Mouse (Mus musculus) kidney, adult 2 months (tissue): ENCODE results near the gene Mrpl55. TPM values are rescaled to one million over a fixed set of nuclear protein-coding genes. Genes with fewer than 3 reads are reported as not detected.
A peak's percentile ranks its signal among the peaks of the same experiment; 100 is the strongest.
"Not testable (repeated sequence)": the region's sequence is repeated elsewhere in the genome, so short reads cannot be mapped to it uniquely, and the experiment has no call there.

ENCODE experiments used
- DNase-seq: peaks from one replicate; pipeline ENCODE4 v3.0.0; 2021
- H3K27ac ChIP-seq: fragments of 200-500 bp; 2 replicates; pipeline ENCODE4 v1.5.1; 2012; ENCODE audit warnings: low read depth, low read length, control low read depth, inconsistent platforms; ENCODE audit not compliant: insufficient read depth
- H3K27me3 ChIP-seq: fragments of 200-500 bp; replicated peaks from 2 replicates; pipeline ENCODE4 v1.6.1; 2012; ENCODE audit warnings: mild to moderate bottlenecking, moderate library complexity, low read length, inconsistent platforms; ENCODE audit not compliant: control insufficient read depth, insufficient read depth
- H3K36me3 ChIP-seq: fragments of 200-500 bp; 2 replicates; pipeline ENCODE4 v1.6.1; 2012; ENCODE audit warnings: mild to moderate bottlenecking, moderate library complexity, low read length, inconsistent platforms; ENCODE audit not compliant: control insufficient read depth, insufficient read depth
- H3K4me1 ChIP-seq: fragments of 200-500 bp; 2 replicates; pipeline ENCODE4 v1.6.1; 2011; ENCODE audit warnings: low read length; ENCODE audit not compliant: control insufficient read depth, insufficient read depth
- H3K4me3 ChIP-seq: fragments of 200-500 bp; 2 replicates; pipeline ENCODE4 v1.5.1; 2011; ENCODE audit warnings: mild to moderate bottlenecking, low read depth, low read length, control low read depth; ENCODE audit not compliant: insufficient read depth
- CTCF ChIP-seq: fragments of 200-500 bp; conservative IDR thresholded peaks from 2 replicates; pipeline ENCODE4 v1.5.1; 2011; ENCODE audit warnings: low read depth, mild to moderate bottlenecking, control low read depth, low read length, moderate library complexity, mixed read lengths; ENCODE audit not compliant: insufficient read depth, insufficient read length
- POLR2A ChIP-seq: fragments of 200-500 bp; IDR thresholded peaks from one replicate; pipeline ENCODE4 v1.6.1; 2011; ENCODE audit warnings: low read depth, low read length, control low read depth
- WGBS: fragments of 180-500 bp; shearing (Covaris S2); methylation state at CpG from one replicate; pipeline ENCODE4 v1.1.7; 2018; 5-methylcytosine and 5-hydroxymethylcytosine counted together
- polyA plus RNA-seq: library from polyadenylated mRNA; depleted of rRNA; stranded (reverse); fragments of >200 nt; gene quantifications from 2 replicates; pipeline ENCODE4 v1.2.3, GENCODE M21; 2012

Mrpl55 gene
- polyA plus RNA-seq, 1 experiment: 58.2 TPM

DNA sequence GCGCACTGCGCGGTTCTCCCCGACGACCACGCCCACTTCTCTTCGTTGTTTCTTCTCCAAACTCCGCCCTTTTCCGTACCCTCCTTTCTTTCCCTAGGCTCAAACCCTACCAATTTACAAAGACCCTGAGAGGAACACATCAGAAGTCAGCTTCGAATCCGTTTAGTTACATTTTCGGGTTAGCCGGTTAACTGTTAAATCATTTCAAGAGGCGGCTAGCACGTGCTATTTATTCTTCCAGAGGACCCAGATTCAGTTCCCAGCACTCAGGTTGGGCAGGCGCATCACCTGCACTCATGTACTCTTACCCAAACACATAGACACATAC lies 10.3 kb upstream of the Mrpl55 start, which contains the start of gene Guk1:
TSS of gene Guk1 (minus strand) at position 154 of the 328 bp plus-strand sequence.
- 5% methylated on average over 16 of the region's 16 CpGs for WGBS
- TF ChIP-seq CTCF (no peak), POLR2A (no peak)

DNA sequence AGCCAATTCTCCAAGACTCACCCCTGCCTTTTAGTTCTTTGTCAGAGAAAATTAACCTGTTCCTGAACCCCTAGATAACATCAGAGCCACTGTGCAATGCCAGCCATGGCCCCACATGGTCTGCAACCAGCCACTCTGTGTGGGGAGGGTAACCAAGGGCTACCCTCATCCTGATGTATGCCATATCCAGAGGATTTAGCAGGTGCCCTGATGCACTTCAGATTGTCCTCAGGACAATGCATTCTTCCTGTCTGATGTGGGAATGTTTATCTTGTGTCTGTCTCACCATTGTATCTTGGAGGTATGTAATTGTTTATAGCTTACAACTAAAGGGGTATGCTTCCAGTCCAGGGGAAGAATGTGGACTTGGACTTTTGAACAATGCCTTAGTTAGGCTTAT lies 6.1 kb upstream of the Mrpl55 start:
- no peak for DNase-seq
- Histone ChIP-seq H3K4me1 (no peaks in the 10 kb centered on the region), H3K27ac (no peak overlapping the region), H3K36me3 (no peaks in the 10 kb centered on the region), H3K4me3 (no peak overlapping the region), H3K27me3 (no peaks in the 10 kb centered on the region)
- no peak for TF ChIP-seq POLR2A
- no peak for TF ChIP-seq CTCF

More for the DNA sequence above, 10.3 kb upstream of the Mrpl55 start, which contains the start of gene Guk1:
- no peak for DNase-seq
- Histone ChIP-seq H3K27me3 (no peaks in the 10 kb centered on the region), H3K27ac (peak within 1 kb of the TSS; percentile 82), H3K4me3 (peak within 1 kb of the TSS; percentile 76), H3K4me1 (no peaks in the 10 kb centered on the region; the same call in 1 of the 2 replicates), H3K36me3 (no peaks in the 10 kb centered on the region)

DNA sequence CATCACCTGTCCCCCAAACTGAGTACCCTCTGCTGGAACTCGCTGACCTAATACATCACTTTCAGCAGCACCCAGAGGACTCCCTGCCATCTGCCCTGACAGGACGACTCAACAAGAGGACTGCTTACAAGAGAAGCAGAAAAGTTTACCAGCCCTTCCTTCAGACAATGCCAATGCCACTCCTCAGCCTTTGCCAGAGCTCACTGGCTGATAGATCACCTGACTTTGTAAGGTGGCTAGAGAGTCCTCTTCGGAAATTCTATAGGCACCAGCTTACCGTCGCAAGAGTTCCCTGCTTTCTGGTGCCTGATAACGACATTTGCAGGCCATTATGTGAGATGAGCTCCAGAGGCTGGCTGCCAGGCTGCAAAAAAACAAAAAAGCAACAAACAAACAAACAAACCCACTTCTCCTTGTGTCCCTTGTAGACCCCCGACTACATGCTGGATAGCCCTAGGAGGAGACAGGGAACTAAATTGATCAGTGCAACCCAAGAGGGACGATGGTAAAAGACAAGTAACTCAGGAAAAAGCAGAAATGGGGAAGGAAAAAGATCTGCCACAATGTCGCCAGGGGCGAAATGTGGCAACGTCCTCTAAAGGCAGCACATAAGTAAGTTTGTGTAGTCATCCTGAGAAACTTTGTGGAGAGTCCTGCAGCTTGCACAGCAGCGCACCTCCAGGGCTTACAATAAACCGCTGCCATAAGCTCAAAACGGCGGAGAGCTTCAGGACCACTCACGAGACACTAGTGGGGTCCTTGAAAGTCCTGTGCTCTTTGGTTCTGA lies 877 bp upstream of the Mrpl55 start:
- 27% methylated on average over 16 of the region's 16 CpGs for WGBS
- Histone ChIP-seq H3K27me3 (no peaks in the 10 kb centered on the region), H3K27ac (peak overlapping the region; percentile 81; the same call in 1 of the 2 replicates), H3K4me3 (peak overlapping the region; percentile 80), H3K4me1 (no peaks in the 10 kb centered on the region; the same call in 1 of the 2 replicates), H3K36me3 (no peaks in the 10 kb centered on the region)
- no peak for TF ChIP-seq POLR2A
- no peak for TF ChIP-seq CTCF
- DNase-seq: no peak

DNA sequence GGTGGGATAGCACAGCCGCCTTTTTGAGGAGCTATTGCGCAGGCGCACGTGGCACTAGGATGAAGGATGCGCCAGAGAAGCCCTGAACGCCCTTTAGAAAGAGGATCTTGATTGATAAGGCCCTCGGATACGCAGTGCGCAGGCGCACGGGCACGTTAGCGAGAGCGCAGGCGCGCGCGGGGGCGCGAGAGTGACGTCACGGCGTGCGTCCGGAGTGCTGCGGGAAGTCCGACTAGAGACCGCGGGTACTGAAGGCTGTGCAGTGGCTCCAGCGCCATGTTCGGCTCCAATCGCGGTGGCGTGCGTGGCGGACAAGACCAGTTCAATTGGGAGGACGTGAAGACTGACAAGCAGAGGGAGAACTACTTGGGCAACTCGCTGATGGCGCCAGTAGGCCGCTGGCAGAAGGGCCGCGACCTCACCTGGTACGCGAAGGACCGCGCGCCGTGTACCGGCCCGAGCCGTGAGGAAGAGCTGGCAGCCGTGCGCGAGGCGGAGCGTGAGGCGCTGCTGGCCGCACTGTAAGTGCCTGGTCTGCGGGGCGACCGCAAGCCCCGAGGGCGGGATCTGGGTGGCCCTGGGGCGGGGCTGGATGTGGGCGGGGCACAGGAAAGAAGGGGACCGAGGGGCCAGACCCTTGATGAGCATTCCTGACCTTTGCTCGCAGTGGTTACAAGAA lies 6.0 kb downstream of the Mrpl55 start, which contains the start of gene 2310033P09Rik:
TSS of gene 2310033P09Rik (plus strand) at position 169 of the 679 bp plus-strand sequence.
- Histone ChIP-seq H3K27me3 (no peaks in the 10 kb centered on the region), H3K4me3 (peak within 1 kb of the TSS; percentile 61), H3K27ac (peak within 1 kb of the TSS; percentile 53), H3K4me1 (peaks cover 8% of the 10 kb centered on the region; the same call in 1 of the 2 replicates), H3K36me3 (0 out of 2 replicates have a peak, but pooled peaks cover 2% of the 10 kb centered on the region)
- peak; percentile 64 for TF ChIP-seq POLR2A
- no peak for TF ChIP-seq CTCF
- DNase-seq: peak; percentile 95
- under 1% methylated on average over 67 of the region's 67 CpGs for WGBS

DNA sequence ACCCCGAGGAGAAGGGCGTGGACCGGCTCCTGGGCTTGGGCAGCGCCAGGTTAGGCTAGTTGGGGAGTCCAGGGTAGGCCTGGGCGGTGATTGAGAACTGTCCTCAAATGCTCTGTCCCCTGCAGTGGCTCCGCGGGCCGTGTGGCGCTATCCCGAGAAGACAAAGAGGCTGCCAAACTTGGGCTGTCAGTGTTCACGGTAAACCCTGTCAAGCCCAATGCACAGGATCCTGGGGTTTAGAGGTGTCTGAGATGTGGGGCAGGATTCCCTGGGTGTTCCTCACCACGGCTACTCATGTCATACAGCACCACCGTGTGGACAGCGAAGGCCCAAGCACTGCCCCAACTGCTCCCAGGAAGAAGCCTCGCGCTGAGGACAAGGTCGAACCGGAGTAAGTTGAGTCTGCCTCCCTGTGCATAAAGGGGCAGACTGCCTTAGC lies 6.7 kb downstream of the Mrpl55 start:
- peak; percentile 82 for DNase-seq
- Histone ChIP-seq H3K4me3 (peak overlapping the region; percentile 61), H3K27ac (no peak overlapping the region), H3K27me3 (no peaks in the 10 kb centered on the region), H3K36me3 (0 out of 2 replicates have a peak, but pooled peaks cover 2% of the 10 kb centered on the region), H3K4me1 (peaks cover 8% of the 10 kb centered on the region; the same call in 1 of the 2 replicates)
- no peak for TF ChIP-seq POLR2A
- TF ChIP-seq CTCF: peak; percentile 84
- WGBS: 2% methylated on average over 18 of the region's 18 CpGs

DNA sequence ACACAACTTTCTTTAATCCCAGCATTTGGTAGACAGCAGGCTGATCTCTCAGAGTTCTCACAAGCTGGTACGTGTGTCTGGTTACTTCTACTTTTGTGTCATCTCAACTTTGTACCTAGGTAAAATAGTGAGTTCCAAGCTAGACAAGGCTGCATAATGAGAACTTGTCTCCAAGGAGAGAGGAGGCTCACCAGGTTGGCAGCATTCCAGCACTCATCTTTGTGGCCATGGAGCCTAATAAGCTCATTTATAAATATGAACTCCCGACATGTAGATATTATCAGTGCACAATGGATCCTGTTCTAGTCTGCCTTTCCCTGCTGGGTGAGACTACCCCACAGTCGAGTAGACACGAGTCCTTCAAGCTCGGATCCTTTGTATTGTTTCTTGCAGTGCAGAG lies 7.3 kb downstream of the Mrpl55 start:
- TF ChIP-seq CTCF (no peak), POLR2A (no peak)
- DNase-seq: no peak
- no peak overlapping the region for H3K4me3 ChIP-seq
- WGBS: 50% methylated on average over 5 of the region's 5 CpGs
- H3K27ac ChIP-seq: no peak overlapping the region
- H3K4me1 ChIP-seq: peaks cover 8% of the 10 kb centered on the region; the same call in 1 of the 2 replicates
- H3K27me3 ChIP-seq: no peaks in the 10 kb centered on the region
- H3K36me3 ChIP-seq: 0 out of 2 replicates have a peak, but pooled peaks cover 2% of the 10 kb centered on the region

DNA sequence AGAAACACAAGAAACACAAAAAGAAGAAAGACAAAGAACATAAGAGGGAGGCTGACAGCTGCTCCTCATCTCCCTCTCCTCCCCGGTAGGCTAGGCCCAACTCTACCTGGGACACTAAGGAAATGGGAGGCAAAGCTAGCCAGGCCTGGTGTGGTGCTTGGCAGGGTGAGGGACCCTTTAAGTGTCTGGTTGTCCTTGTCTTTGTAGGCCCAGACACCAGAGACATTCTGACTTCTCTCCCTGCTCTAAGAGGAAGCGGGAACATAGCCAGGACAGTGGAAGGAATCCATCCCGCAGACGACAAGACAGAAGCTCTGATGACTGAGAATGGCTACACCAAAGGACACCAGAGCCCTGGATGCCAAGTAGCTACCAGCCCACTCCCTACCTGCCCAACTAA lies 7.7 kb downstream of the Mrpl55 start:
- H3K4me1 ChIP-seq: peaks cover 8% of the 10 kb centered on the region; the same call in 1 of the 2 replicates
- H3K36me3 ChIP-seq: 0 out of 2 replicates have a peak, but pooled peaks cover 2% of the 10 kb centered on the region
- no peak overlapping the region for H3K27ac ChIP-seq
- 58% methylated on average over 4 of the region's 4 CpGs for WGBS
- no peak for DNase-seq
- TF ChIP-seq POLR2A (no peak), CTCF (no peak)
- H3K27me3 ChIP-seq: no peaks in the 10 kb centered on the region
- H3K4me3 ChIP-seq: no peak overlapping the region

DNA sequence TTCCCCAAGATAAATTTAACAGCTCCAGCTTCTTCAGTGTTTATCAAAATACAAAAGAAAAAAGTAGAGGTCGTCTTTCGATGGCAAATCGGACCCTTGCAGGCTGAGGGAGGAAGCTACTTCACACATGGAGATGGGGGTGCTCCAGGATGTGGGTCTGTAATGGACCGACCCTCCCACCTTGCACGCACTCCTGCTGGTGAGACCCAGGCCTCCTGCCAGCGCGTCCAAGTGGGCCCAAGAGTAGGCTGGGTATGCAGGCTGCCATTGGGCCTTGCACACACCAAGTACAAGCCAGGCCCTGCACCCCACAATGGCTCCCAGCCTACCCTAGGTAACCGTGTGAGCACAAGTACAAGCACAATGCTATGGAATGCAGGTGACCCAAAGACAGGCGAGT lies 9.3 kb downstream of the Mrpl55 start:
- WGBS: 83% methylated on average over 9 of the region's 9 CpGs
- not testable (repeated sequence) for H3K27ac ChIP-seq, H3K4me3 ChIP-seq, H3K36me3 ChIP-seq, H3K27me3 ChIP-seq, DNase-seq, H3K4me1 ChIP-seq

DNA sequence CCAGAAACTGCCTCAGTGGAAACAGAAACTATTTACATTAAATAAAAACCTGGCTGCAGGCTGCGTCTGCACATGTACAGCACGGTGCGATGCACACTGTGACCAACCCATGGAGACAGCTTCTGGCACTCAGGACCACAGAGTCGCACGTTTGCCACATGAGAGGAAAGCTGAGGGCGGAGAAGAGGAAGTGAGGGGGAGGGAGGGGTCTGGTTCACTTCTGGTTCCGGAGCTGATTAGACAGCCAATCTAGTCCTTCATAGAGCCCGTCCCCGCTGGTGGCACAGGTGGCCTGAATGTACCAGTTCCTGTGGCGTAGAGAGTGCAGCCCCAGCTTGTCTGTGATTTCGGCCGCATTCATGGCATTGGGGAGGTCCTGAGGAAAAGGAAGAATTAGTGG lies 10.0 kb downstream of the Mrpl55 start:
- H3K27me3 ChIP-seq, H3K36me3 ChIP-seq, DNase-seq, H3K4me3 ChIP-seq, H3K27ac ChIP-seq: not testable (repeated sequence)
- WGBS: 58% methylated on average over 12 of the region's 12 CpGs
- peaks cover 13% of the 10 kb centered on the region; the same call in 1 of the 2 replicates for H3K4me1 ChIP-seq
